Mouse (Mus musculus) bone marrow, adult 2 months (tissue): ENCODE results near the gene Cenpu. TPM values are rescaled to one million over a fixed set of nuclear protein-coding genes. Genes with fewer than 3 reads are reported as not detected.
A peak's percentile ranks its signal among the peaks of the same experiment; 100 is the strongest.

Experiments used
- H3K27ac ChIP-seq: fragments of 200-500 bp; 2 replicates; pipeline ENCODE4 v1.5.1; 2012; ENCODE audit warnings: low read depth, mild to moderate bottlenecking, control low read depth, inconsistent platforms, low read length; ENCODE audit not compliant: control insufficient read depth, poor library complexity, insufficient read depth
- H3K4me1 ChIP-seq: fragments of 200-500 bp; 2 replicates; pipeline ENCODE4 v1.6.1; 2011; ENCODE audit warnings: low read length; ENCODE audit not compliant: control insufficient read depth, insufficient read depth
- H3K4me3 ChIP-seq: fragments of 200-500 bp; replicated peaks from 2 replicates; pipeline ENCODE3; 2011; ENCODE audit warnings: mild to moderate bottlenecking, low read depth, low read length, control low read depth; ENCODE audit not compliant: control insufficient read depth
- CTCF ChIP-seq: fragments of 200-500 bp; IDR thresholded peaks from 2 replicates; pipeline ENCODE4 v1.5.1; 2011; ENCODE audit warnings: low read length, control low read depth; ENCODE audit not compliant: control insufficient read depth, insufficient read depth
- POLR2A ChIP-seq: fragments of 200-500 bp; IDR thresholded peaks from 2 replicates; pipeline ENCODE4 v1.6.1; 2011; ENCODE audit warnings: low read depth, mild to moderate bottlenecking, control low read depth, low read length, borderline replicate concordance; ENCODE audit not compliant: control insufficient read depth
- WGBS: fragments of 180-500 bp; shearing (Covaris S2); methylation state at CpG from one replicate; pipeline ENCODE4 v1.1.7; 2018; 5-methylcytosine and 5-hydroxymethylcytosine counted together
- polyA plus RNA-seq: library from polyadenylated mRNA; stranded (reverse); fragments of >200 nt; gene quantifications from 2 replicates; pipeline ENCODE4 v1.2.4, GENCODE M21; 2011; ENCODE audit warnings: low replicate concordance; ENCODE audit not compliant: missing spikeins, insufficient read depth, insufficient read length

Cenpu gene
- polyA plus RNA-seq, 1 experiment, result 14.2 TPM

DNA sequence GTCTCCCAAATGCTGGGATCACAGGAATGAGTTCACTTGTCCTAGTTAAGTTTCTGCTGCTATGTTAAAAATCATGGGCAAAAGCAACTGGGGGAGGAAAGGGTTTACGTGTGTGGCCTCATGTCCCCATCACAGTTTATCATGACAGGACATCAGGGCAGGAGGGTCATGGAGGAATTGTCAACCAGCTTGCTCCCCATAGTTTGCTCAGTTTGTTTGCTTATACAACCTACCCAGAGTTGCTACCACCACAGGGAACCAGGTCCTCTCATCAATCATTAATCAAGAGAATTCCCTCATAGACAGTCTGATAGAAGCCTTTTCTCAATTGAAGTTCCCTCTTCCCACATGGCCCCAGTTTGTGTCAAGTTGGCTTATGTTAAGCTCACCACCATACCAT, 37.8 kb upstream of the Cenpu start:
- H3K4me3 ChIP-seq, result no peak overlapping the region
- no peak overlapping the region for H3K27ac ChIP-seq
- TF ChIP-seq POLR2A, result no peak
- TF ChIP-seq CTCF, result no peak
- peaks cover 2% of the 10 kb centered on the region; the same call in 1 of the 2 replicates for H3K4me1 ChIP-seq
- 89% methylated on average over 1 of the region's 1 CpGs for WGBS

- Histone ChIP-seq H3K27ac (peak overlapping the region; percentile 62), H3K4me3 (no peak overlapping the region), H3K4me1 (no peaks in the 10 kb centered on the region; the same call in 1 of the 2 replicates)
- TF ChIP-seq POLR2A, result no peak
- TF ChIP-seq CTCF, result no peak
- WGBS, result 50% methylated on average over 6 of the region's 6 CpGs
These were observed 31.2 kb upstream of the Cenpu start for GRCm38 (mm10) chr8:46520667-46521066.

GRCm38 (mm10) chr8:46526098-46526497, 25.7 kb upstream of the Cenpu start:
- peak overlapping the region; percentile 36; the same call in 1 of the 2 replicates for H3K27ac ChIP-seq

GRCm38 (mm10) chr8:46526821-46527220, 25.0 kb upstream of the Cenpu start:
- H3K27ac ChIP-seq, result no peak overlapping the region
- TF ChIP-seq CTCF (no peak), POLR2A (no peak)
- no peak overlapping the region for H3K4me3 ChIP-seq
- H3K4me1 ChIP-seq, result peaks cover 1% of the 10 kb centered on the region; the same call in 1 of the 2 replicates
- 74% methylated on average over 10 of the region's 10 CpGs for WGBS

More at GRCm38 (mm10) chr8:46526098-46526497, 25.7 kb upstream of the Cenpu start:
- WGBS, result 81% methylated on average over 8 of the region's 8 CpGs
- TF ChIP-seq POLR2A (no peak), CTCF (no peak)
- H3K4me1 ChIP-seq, result peaks cover 1% of the 10 kb centered on the region; the same call in 1 of the 2 replicates
- no peak overlapping the region for H3K4me3 ChIP-seq

DNA sequence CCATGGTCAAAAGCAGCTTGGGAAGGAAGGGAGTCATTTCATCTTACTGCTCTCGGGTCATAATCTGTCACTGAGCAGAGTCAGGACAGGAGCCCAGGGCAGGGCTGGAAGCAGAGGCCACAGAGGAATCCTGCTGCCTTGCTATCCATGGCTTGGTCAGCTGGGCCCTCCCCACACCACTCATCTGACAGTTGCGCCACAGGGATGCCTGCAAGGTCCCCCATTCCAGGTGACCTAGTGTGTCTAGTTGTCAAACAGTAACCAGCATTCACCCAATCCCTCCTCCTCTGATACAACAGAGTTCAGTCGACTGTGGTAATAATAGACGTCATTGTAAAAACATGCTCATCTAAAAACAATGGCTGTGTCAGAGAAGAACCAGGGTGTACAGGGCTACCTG, 22.3 kb upstream of the Cenpu start:
- whole genome bisulfite sequencing, result 88% methylated on average over 4 of the region's 4 CpGs
- Histone ChIP-seq H3K27ac (no peak overlapping the region), H3K4me3 (no peak overlapping the region), H3K4me1 (peaks cover 1% of the 10 kb centered on the region; the same call in 1 of the 2 replicates)
- no peak for TF ChIP-seq POLR2A
- TF ChIP-seq CTCF, result no peak

DNA sequence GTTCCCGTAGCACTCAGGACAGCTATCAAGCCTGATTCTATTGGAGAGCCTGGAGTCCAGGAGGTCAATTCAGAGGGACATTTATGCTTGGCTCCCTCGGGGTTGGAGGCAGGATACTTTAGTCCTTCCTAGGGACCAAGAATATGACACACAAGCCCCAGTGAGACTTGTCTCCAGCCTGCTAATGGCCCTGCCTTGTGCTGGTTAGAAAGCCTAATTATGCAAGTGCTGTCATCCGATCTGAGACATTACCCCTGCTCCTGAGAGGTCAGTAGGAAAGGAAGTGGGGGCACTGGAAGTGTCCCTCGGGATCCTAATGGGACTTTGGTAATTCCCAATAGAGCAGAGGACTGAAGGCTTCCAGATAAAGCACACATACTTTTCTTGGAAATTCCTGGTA, 21.3 kb upstream of the Cenpu start:
- Histone ChIP-seq H3K4me3 (no peak overlapping the region), H3K4me1 (peaks cover 1% of the 10 kb centered on the region; the same call in 1 of the 2 replicates), H3K27ac (no peak overlapping the region; the same call in 1 of the 2 replicates)
- no peak for TF ChIP-seq POLR2A
- TF ChIP-seq CTCF, result no peak
- WGBS, result 70% methylated on average over 4 of the region's 4 CpGs

- no peak for TF ChIP-seq POLR2A
- no peak for TF ChIP-seq CTCF
- Histone ChIP-seq H3K4me3 (peak overlapping the region; percentile 31), H3K4me1 (no peaks in the 10 kb centered on the region; the same call in 1 of the 2 replicates), H3K27ac (peak overlapping the region; percentile 71)
- WGBS, result 42% methylated on average over 7 of the region's 7 CpGs
These were observed 17.9 kb upstream of the Cenpu start for GRCm38 (mm10) chr8:46533926-46534325.

GRCm38 (mm10) chr8:46539701-46540100, 12.1 kb upstream of the Cenpu start:
- TF ChIP-seq CTCF, result no peak
- peak; percentile 51; the same call in 1 of the 2 replicates for TF ChIP-seq POLR2A
- peak overlapping the region; percentile 89 for H3K27ac ChIP-seq
- peaks cover 3% of the 10 kb centered on the region for H3K4me1 ChIP-seq
- 55% methylated on average over 5 of the region's 5 CpGs for WGBS
- no peak overlapping the region for H3K4me3 ChIP-seq

DNA sequence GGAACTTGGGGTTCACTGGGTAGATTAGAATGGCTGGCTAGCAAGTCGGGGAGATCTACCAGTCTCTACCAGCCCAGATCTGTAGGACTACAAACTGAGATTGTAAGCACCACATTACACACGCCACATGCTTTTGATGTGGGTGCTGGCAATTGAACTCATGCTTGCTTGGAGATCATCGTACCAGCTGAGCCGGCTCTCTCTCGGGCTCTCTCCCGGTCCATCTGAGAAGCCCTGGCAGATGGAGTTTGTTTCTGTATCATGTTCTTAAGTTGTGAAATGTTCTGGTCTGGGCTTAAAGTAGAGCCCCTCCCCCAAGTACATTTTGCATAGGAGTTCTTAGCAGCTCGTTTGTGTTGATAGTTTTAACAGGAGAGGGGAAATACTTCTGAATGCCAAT, 8.6 kb upstream of the Cenpu start:
- 62% methylated on average over 7 of the region's 7 CpGs for WGBS
- H3K27ac ChIP-seq, result no peak overlapping the region
- TF ChIP-seq POLR2A (no peak), CTCF (no peak)
- H3K4me3 ChIP-seq, result no peak overlapping the region
- peaks cover 8% of the 10 kb centered on the region for H3K4me1 ChIP-seq
